Mouse (Mus musculus) forebrain, embryonic 14.5 days (tissue): ENCODE measurements at regions not wholly inside any gene's neighbourhood (a gene's known extent, or its start where the extent isn't known, plus 50 kb on each side); places are given as distances from the start of the nearest gene placed in this dataset.
"Not testable (repeated sequence)": the region's sequence is repeated elsewhere in the genome, so short reads cannot be mapped to it uniquely, and the experiment has no call there.

Source experiments
- ATAC-seq: fragments of 200-750 bp; cut with Nextera tagmentation; 2 replicates; pipeline ENCODE4 v1.8.0; 2017; ENCODE audit warnings: mild to moderate bottlenecking, moderate library complexity
- DNase-seq: peaks from one replicate; pipeline ENCODE4 v3.0.0-alpha.2; 2015; ENCODE audit warnings: low spot score
- H3K27ac ChIP-seq: fragments of 300-500 bp; sonication (generic); 2 replicates; pipeline ENCODE4 v1.5.1; 2014; ENCODE audit warnings: low read depth, mild to moderate bottlenecking, control low read depth, low read length, moderate library complexity
- H3K27me3 ChIP-seq: fragments of 300-500 bp; sonication (generic); replicated peaks from 2 replicates; pipeline ENCODE4 v1.6.1; 2014; ENCODE audit warnings: low read length, control low read depth, mixed read lengths; ENCODE audit not compliant: control insufficient read depth, insufficient read depth
- H3K36me3 ChIP-seq: fragments of 300-500 bp; sonication (generic); 2 replicates; pipeline ENCODE4 v1.6.1; 2014; ENCODE audit warnings: low read length, control low read depth; ENCODE audit not compliant: control insufficient read depth, insufficient read depth
- H3K4me1 ChIP-seq: fragments of 300-500 bp; sonication (generic); 2 replicates; pipeline ENCODE4 v1.6.1; 2014; ENCODE audit warnings: antibody characterized with exemption, low read length, control low read depth; ENCODE audit not compliant: control insufficient read depth, insufficient read depth
- H3K4me2 ChIP-seq: fragments of 300-500 bp; sonication (generic); 2 replicates; pipeline ENCODE4 v1.6.1; 2014; ENCODE audit warnings: mild to moderate bottlenecking, control low read depth, low read length
- H3K4me3 ChIP-seq: fragments of 300-500 bp; sonication (generic); 2 replicates; pipeline ENCODE4 v1.5.1; 2014; ENCODE audit warnings: low read depth, low read length, control low read depth
- H3K9ac ChIP-seq: fragments of 300-500 bp; sonication (generic); 2 replicates; pipeline ENCODE4 v1.6.1; 2014; ENCODE audit warnings: mild to moderate bottlenecking, low read length, control low read depth, moderate library complexity
- H3K9me3 ChIP-seq: fragments of 300-500 bp; sonication (generic); replicated peaks from 2 replicates; pipeline ENCODE4 v1.6.1; 2016; ENCODE audit warnings: low read length, control low read depth, mixed read lengths; ENCODE audit not compliant: control insufficient read depth
- WGBS: fragments of 180-500 bp; shearing (Covaris S2); extraction: QIAGEN DNeasy Blood & Tissue Kit; methylation state at CpG from one replicate; pipeline ENCODE4 v1.1.7; 2014; 5-methylcytosine and 5-hydroxymethylcytosine counted together

GRCm38 (mm10) chr8:30063148-30063547 lies 2615.7 kb downstream of the Poteg start:
- no peaks in the 10 kb centered on the region for H3K36me3 ChIP-seq
- H3K4me2 ChIP-seq = no peak overlapping the region
- WGBS = 88% methylated on average over 3 of the region's 3 CpGs
- H3K9me3 ChIP-seq = no peaks in the 10 kb centered on the region
- H3K4me3 ChIP-seq = no peak overlapping the region
- DNase-seq (no peak), ATAC-seq (no peak)
- H3K9ac ChIP-seq = no peak overlapping the region
- H3K4me1 ChIP-seq = no peaks in the 10 kb centered on the region
- H3K27me3 ChIP-seq = no peaks in the 10 kb centered on the region
- H3K27ac ChIP-seq = no peak overlapping the region

- Histone ChIP-seq H3K9me3 (no peaks in the 10 kb centered on the region), H3K27ac (no peak overlapping the region), H3K4me1 (no peaks in the 10 kb centered on the region), H3K27me3 (no peaks in the 10 kb centered on the region), H3K4me3 (no peak overlapping the region), H3K4me2 (no peak overlapping the region), H3K36me3 (no peaks in the 10 kb centered on the region), H3K9ac (no peak overlapping the region)
- DNase-seq (no peak), ATAC-seq (no peak)
Measured at GRCm38 (mm10) chr8:30077726-30078125, 2630.3 kb downstream of the Poteg start.

- Histone ChIP-seq H3K27me3 (no peaks in the 10 kb centered on the region), H3K4me2 (no peak overlapping the region), H3K9me3 (no peaks in the 10 kb centered on the region), H3K4me1 (no peaks in the 10 kb centered on the region), H3K4me3 (no peak overlapping the region), H3K36me3 (no peaks in the 10 kb centered on the region), H3K9ac (no peak overlapping the region), H3K27ac (no peak overlapping the region)
- WGBS = 85% methylated on average over 3 of the region's 3 CpGs
- ATAC-seq = no peak
- no peak for DNase-seq
Measured at GRCm38 (mm10) chr8:30127766-30128165, 2680.3 kb downstream of the Poteg start.

- peak; percentile 11 for DNase-seq
Measured at GRCm38 (mm10) chr8:30134999-30135398, 2687.5 kb downstream of the Poteg start.

GRCm38 (mm10) chr8:30151181-30151844 lies 2703.8 kb downstream of the Poteg start:
- Histone ChIP-seq H3K9me3 (no peaks in the 10 kb centered on the region; the same call in 1 of the 2 replicates), H3K4me2 (no peak overlapping the region), H3K27me3 (no peaks in the 10 kb centered on the region), H3K4me3 (no peak overlapping the region), H3K36me3 (no peaks in the 10 kb centered on the region), H3K9ac (no peak overlapping the region), H3K27ac (0 out of 2 replicates have a peak overlapping the region, but pooled peaks have one; percentile 1), H3K4me1 (no peaks in the 10 kb centered on the region)
- DNase-seq (peak; percentile 79), ATAC-seq (peak; percentile 79; the same call in 1 of the 2 replicates)
- WGBS = 54% methylated on average over 2 of the region's 2 CpGs

More at GRCm38 (mm10) chr8:30134999-30135398, 2687.5 kb downstream of the Poteg start:
- Histone ChIP-seq H3K36me3 (no peaks in the 10 kb centered on the region), H3K4me2 (no peak overlapping the region), H3K27ac (no peak overlapping the region), H3K4me3 (no peak overlapping the region), H3K4me1 (no peaks in the 10 kb centered on the region), H3K9me3 (no peaks in the 10 kb centered on the region), H3K9ac (no peak overlapping the region), H3K27me3 (no peaks in the 10 kb centered on the region)
- ATAC-seq = no peak
- WGBS = 79% methylated on average over 6 of the region's 6 CpGs

GRCm38 (mm10) chr8:30152921-30153320 lies 2705.5 kb downstream of the Poteg start:
- no peaks in the 10 kb centered on the region for H3K27me3 ChIP-seq
- DNase-seq (peak; percentile 16), ATAC-seq (0 out of 2 replicates have a peak, but pooled peaks have one; percentile 20)
- no peaks in the 10 kb centered on the region for H3K36me3 ChIP-seq
- no peaks in the 10 kb centered on the region for H3K4me1 ChIP-seq
- 51% methylated on average over 4 of the region's 4 CpGs for WGBS
- no peak overlapping the region for H3K4me3 ChIP-seq
- no peaks in the 10 kb centered on the region; the same call in 1 of the 2 replicates for H3K9me3 ChIP-seq
- no peak overlapping the region for H3K4me2 ChIP-seq
- H3K9ac ChIP-seq = no peak overlapping the region; the same call in 1 of the 2 replicates
- H3K27ac ChIP-seq = no peak overlapping the region

- Histone ChIP-seq H3K4me2 (no peak overlapping the region), H3K4me1 (no peaks in the 10 kb centered on the region), H3K27me3 (no peaks in the 10 kb centered on the region), H3K4me3 (no peak overlapping the region), H3K36me3 (no peaks in the 10 kb centered on the region), H3K27ac (no peak overlapping the region), H3K9me3 (no peaks in the 10 kb centered on the region), H3K9ac (no peak overlapping the region)
- ATAC-seq = no peak
- 79% methylated on average over 1 of the region's 1 CpGs for WGBS
- DNase-seq = no peak
Measured at GRCm38 (mm10) chr8:30171881-30172280, 2724.4 kb downstream of the Poteg start.

- not testable (repeated sequence) for H3K4me1 ChIP-seq, H3K36me3 ChIP-seq, H3K4me2 ChIP-seq, H3K4me3 ChIP-seq, H3K27ac ChIP-seq, H3K27me3 ChIP-seq, H3K9me3 ChIP-seq, DNase-seq, H3K9ac ChIP-seq
- 0 out of 2 replicates have a peak, but pooled peaks have one; percentile 34 for ATAC-seq
Measured at GRCm38 (mm10) chr8:30202746-30203145, 2755.3 kb downstream of the Poteg start.

- H3K9ac ChIP-seq = no peak overlapping the region
- H3K27ac ChIP-seq = peak overlapping the region; percentile 30; the same call in 1 of the 2 replicates
- no peak overlapping the region for H3K4me2 ChIP-seq
- H3K4me3 ChIP-seq = no peak overlapping the region
- H3K27me3 ChIP-seq = no peaks in the 10 kb centered on the region
- DNase-seq = peak; percentile 65
- H3K36me3 ChIP-seq = no peaks in the 10 kb centered on the region
- no peaks in the 10 kb centered on the region for H3K4me1 ChIP-seq
- peak; percentile 80; the same call in 1 of the 2 replicates for ATAC-seq
- H3K9me3 ChIP-seq = no peaks in the 10 kb centered on the region
- WGBS = 54% methylated on average over 5 of the region's 5 CpGs
Measured at GRCm38 (mm10) chr8:30227354-30227753, 2779.9 kb downstream of the Poteg start.
